Mouse (Mus musculus) large intestine, adult 2 months (tissue): ENCODE results near the gene Gucy1a1. TPM values are rescaled to one million over a fixed set of nuclear protein-coding genes. Genes with fewer than 3 reads are reported as not detected.

Experiments
- DNase-seq: peaks from one replicate; pipeline ENCODE4 v3.0.0-alpha.2; 2012; ENCODE audit warnings: low read depth, low spot score
- WGBS: fragments of 180-500 bp; shearing (Covaris S2); methylation state at CpG from one replicate; pipeline ENCODE4 v1.1.7; 2018; 5-methylcytosine and 5-hydroxymethylcytosine counted together
- polyA plus RNA-seq: library from polyadenylated mRNA; depleted of rRNA; stranded (reverse); fragments of >200 nt; gene quantifications from 2 replicates; pipeline ENCODE4 v1.2.3, GENCODE M21; 2012

Gene Gucy1a1
- polyA plus RNA-seq, 1 experiment: 4.2 TPM

DNA sequence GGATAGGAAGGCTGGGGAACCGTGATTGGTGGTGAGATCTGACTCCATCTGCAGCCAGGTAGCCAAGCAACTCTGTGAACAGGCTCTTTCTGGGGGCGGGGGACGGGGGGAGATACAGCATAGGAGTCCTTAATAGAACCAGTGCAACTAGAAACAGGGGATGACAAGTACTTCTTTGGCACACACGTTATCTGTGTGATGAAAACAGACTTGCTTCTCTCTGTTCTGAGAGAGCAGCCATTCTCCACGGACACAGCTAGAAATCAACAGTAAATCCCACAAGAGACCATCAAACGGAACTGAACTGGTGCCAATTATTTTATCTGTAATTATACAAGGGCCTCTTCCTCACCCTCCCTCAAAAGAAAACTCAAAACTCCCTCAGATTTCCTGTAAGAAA, 41.4 kb downstream of the Gucy1a1 start:
- DNase-seq: no peak
- WGBS: 70% methylated on average over 6 of the region's 6 CpGs

DNA sequence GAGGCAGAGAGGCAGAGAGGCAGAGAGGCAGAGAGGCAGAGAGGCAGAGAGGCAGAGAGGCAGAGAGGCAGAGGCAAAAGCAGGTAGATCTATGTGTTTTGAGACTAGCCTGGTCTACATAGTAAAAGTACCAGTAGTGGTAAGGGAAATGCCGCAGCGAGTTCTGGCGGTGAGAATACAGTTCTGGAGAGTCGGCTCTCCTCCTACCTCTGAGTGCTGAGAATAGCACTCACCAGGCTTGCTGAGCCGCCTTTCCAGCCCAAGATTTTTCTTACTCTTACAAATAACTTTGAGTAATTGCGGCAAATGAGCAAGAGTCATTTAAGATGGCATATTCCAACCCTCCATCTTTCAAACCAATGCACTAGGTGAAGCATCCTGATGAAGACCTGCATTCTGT, 46.5 kb downstream of the Gucy1a1 start:
- WGBS: 78% methylated on average over 6 of the region's 6 CpGs

DNA sequence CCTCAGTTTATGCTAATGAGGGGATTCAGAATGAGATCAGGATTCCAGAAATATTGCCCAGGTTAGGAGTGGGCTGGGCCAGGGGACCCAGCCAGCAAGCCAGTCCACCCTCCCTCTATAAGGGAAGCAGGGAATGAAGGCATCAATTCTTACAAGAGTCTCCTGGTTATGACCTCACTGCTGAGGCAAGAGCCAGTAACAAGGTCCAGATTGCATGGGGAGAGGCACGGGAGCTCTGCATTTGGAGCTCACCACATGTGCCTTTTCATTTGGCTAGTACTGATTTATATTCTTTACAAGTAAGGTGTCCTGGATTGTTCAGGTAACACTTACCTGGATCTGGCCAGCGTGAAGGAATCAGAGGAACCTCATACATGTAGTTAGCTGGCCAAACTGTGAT, 48.8 kb downstream of the Gucy1a1 start:
- WGBS: 75% methylated on average over 2 of the region's 2 CpGs

More for the DNA sequence above, 46.5 kb downstream of the Gucy1a1 start:
- DNase-seq: no peak

DNA sequence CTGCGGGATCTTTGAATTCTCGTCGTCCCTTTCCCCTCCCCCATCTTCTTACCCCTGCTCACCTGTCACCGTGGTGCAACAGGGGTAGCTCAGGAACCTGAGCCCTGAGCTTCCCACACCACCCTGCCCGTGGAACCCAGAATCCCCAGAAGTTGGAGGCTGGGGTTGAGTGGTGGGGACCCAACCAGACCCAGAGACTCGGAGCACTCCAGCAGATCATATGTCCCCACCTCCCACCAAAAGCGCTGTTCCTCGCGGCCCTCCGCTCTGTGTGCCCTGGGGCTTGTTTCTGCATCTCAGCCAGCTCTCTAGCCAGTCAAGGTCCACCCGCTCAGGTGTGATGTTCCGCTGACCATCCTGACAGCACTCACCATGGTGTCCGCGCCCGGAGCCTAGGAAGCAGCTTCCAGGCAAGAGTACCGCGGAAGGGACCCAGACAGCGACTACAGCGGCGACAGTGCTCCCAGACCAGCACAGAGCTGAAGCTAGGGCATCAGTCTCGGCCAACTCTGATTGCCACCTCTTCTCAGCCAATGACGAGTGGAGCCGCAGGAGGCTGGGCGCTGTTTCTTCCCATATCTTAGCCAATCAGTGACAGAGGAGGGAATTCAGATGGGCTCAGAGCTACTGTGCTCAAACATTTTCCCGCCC, 71.3 kb downstream of the Gucy1a1 start, which contains the start of gene Gucy1b1:
Gene Gucy1b1 (minus strand): TSS at position 489 of the 651 bp plus-strand sequence.
- peak; percentile 2 for DNase-seq
- WGBS: 5% methylated on average over 25 of the region's 25 CpGs

More for the DNA sequence above, 48.8 kb downstream of the Gucy1a1 start:
- no peak for DNase-seq

DNA sequence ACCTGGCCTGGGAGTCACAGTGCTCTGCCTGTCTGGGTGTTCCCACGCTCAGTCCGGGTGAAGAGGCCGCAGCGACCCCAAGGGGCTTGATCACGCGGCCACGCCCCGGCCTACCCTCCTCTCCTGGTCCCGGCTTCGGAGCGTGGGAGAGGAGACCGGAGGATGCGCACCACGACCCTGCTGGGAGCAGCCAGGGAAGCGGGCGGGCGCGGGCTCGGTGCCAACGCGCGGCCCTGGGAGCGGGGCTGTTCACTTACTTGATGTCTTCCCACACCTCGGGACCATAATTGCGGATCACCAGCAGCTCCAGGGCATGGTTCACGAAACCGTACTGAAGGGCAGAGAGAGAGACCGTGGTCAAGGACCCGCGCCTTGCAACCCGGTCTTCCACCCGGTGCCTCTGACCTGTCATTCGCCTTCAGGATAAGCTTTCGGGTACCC, 71.8 kb downstream of the Gucy1a1 start:
- 4% methylated on average over 34 of the region's 34 CpGs for WGBS
- DNase-seq: no peak

DNA sequence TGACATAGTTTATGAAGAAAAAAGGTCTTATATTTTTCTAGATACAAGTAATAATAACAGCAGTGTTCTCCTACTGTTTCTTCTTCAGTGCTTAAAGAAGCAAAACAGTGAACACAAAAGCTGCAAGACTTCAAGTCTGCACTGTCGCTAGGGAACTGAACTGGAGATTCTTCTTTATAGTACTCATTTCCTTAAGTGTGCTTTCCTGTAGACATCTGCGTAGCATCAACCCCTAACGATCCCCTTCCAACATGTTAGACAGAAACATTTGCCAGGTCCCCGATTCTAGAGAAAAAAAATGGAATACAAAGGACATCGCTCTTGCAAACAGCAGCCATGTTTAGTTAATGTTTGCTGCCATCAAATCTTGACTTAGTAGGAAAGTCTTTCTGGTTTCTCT, 77.8 kb downstream of the Gucy1a1 start:
- WGBS: 64% methylated on average over 5 of the region's 5 CpGs

DNA sequence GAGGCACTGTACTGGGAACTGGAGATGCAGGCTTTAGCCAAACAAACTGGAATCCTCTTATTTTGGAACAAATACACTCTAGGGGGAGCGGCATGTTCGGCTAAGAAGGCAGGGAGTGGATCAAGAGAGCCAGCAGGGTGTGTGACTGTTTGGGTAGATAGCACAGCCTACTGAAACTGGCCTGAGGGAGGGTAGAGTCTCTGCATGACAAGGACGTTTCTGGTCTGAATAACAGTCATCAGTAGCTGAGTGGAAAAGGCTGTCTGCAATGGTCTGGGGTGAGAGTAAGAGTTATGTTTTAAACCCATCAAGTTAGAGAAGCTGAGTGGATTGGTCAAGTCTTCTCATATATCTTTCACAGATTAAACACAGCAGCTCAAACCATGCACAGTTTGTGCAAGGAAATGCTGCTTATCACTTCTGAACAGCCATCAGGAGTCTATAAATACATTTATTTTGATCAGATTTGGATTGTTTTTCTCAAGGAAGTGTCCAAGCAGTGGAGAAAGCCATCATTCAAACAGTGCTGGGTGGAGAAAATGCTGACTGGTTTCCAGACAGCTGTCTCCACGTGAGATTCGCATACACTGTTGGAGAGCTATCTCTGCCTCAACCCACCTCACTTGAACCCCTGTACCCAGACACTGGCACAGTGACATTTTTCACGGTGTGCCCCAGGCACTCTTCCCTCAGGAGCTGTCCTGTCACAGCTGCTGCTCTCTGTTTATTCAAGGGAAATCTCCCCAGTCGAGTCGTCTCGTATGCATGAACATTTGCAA, 84.0 kb downstream of the Gucy1a1 start:
- no peak for DNase-seq
- 30% methylated on average over 9 of the region's 9 CpGs for WGBS

More for the DNA sequence above, 77.8 kb downstream of the Gucy1a1 start:
- no peak for DNase-seq

DNA sequence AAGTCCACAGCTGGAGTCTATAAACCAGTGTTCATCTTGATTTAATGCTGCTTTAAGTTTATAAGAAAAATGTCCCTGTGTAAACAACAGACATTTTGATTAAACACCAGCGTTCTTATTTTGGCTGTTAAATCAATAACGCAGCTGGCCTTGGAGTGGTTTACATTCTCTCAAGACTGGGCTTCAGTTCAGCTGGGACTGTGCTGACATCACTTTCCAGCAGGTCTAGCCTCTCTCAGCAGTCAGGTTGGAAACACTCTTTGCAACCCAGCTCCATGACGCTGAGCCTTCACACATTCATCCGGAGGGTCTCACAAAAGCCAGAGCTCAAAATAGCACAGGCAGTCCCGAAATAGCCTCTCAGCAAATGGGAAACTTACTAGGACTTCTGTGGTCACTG, 88.4 kb downstream of the Gucy1a1 start:
- WGBS: 39% methylated on average over 5 of the region's 5 CpGs
- no peak for DNase-seq

DNA sequence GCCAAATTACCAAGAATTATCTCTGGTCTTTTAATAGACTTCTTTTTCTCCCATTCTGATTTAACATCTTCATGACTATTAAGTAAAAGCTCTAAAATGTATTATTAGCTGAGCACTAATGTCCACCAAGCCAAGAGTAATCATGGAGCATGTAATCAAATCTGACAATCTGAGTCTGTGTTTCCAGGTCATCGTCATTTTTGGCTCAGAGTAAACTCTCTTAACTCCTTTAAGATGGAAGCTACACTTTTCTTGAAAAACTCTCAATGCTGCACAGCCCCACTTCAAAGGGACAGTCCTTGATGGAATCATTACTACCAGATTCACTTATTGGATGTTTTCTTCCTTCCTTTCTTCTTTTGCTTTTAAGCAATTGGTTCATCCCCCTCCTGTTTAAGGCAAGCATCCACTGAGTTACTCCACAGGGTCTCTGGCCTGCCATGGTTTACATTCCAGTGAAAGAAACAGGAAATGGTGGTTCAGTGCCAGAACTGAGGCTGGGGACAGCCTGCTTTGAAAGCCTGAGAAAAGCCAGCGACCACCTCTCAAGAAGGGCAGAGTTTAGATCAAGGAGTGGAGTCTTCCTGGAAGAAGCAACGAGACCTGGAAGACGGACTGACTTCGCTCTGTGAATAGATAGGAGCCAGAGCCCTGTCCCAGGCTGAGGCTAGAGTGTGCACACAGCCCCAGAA, 91.2 kb downstream of the Gucy1a1 start:
- no peak for DNase-seq
- 48% methylated on average over 5 of the region's 5 CpGs for WGBS

DNA sequence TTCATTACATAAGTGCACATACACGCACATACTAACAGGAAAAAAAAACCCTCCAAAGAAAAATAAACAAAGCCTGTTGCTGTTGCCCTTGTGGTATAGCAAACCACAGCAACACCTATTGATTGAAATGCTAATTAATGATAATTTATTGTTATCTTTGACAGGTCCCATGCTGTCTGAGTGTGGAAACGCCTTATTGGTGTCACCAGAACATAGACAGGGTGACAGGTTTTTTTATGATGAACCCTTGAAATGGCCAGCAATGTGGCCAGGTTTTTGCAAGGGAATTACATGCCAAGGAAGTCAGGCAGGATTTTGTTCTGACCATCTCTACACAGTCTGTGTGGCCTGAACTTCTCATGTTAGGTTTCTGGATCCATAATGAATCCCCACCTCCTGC, 93.6 kb downstream of the Gucy1a1 start:
- DNase-seq: no peak
- WGBS: 49% methylated on average over 2 of the region's 2 CpGs

DNA sequence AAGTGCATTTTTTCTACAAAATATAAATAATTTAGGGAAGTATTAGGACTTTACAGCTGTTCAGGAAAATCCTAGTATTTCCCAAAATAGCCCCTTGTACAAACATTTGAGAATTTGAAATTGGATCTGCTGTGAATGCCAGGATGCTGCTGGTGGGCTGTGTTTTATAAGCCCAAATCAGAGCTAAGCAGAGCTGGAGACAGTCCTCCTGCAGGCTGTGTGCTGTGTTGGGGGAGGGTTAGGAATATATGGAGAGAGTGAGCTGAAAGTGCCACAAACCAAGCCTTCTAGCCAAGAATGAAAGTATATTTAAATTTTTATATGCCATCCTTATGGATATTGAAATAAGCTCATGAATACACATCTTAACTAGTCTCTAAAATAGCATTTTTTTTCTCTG, 94.1 kb downstream of the Gucy1a1 start:
- no peak for DNase-seq

DNA sequence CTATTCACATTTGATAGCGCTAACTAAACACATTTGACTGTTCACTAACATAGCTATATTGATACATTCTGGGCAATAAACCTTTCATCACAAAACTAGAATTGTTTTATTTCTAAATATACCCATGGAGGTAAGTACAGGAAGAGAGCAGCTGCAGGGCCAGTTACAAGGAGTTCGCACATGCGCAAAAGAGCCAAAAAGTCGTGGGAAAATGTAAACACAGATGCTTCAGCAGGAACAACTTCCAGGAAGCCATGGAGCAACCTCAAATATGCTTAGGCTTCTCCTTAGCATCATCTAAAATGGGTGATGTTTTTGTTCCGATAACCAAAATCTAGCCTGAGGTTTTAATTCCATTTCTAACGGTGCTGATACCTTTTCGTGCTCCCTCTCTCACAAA, 96.9 kb downstream of the Gucy1a1 start:
- WGBS: 47% methylated on average over 7 of the region's 7 CpGs
- DNase-seq: no peak

DNA sequence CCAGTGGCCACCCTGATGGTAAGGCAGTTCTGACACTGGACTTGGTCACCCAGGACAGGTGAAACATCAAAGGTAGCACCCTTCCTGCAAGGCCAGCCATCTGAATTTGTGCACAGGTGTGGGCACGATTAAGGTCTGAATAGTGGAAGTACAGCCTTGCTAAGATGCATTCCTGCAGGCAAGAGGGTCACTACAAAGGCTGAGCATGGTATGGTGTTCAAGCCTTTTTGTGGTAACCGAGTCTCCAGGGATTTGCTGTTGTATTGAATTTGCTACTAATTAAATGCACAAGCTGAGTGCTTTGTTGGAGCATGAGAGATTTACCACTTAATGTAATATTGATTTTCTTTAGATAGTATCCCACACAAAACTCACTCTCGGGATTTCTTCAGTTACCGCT, 97.5 kb downstream of the Gucy1a1 start:
- WGBS: 79% methylated on average over 4 of the region's 4 CpGs
- no peak for DNase-seq

DNA sequence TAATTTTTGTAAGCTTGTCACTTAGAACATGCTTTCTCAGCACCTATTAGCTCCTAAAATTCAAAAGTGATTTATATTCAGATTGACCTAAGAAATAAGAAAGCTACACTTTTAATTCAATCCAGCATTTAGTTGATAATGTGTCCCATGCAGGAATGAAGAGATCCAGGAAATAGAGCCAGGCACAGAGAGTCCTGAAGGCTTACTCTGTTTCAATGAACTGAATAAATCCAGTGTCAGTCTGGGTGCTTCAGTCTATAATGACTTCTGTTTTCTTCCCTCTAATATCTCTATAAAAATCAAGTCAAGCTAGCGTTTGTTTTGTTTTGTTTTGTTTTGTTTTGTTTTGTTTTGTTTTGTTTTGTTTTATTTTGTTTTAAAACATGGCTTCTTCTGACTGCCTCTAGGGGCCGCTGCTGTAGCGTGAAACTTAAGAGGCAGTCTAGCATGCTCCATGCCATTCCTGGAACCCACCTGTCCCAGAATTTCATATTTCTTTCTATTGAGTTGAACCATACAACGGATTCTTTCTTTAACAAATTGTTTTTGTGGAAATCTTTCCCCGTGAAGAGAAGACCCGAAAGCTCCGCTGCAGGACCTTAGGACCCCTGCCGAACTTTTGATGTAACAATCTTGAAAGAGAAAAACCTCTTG, 98.4 kb downstream of the Gucy1a1 start:
- 34% methylated on average over 8 of the region's 8 CpGs for WGBS
- no peak for DNase-seq

DNA sequence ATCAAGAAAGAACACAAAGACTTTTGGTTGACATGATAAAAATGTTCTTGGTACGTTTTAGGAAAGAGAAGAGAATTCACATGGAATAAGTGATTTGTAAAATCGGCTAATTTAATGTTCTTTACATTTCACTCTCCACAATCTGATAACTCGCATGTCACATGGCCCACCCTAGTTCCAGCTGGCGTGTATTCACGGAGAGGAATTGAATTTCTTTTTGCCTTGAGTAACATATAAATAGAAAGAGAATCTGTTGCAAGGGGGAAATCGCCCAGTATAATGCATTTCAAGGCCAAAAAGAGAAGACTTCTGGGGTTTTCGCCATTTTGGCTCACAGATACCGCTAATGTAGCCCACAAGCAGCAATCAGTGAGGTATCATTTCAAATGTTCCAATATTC, 99.5 kb downstream of the Gucy1a1 start:
- DNase-seq: no peak
- WGBS: 81% methylated on average over 8 of the region's 8 CpGs

DNA sequence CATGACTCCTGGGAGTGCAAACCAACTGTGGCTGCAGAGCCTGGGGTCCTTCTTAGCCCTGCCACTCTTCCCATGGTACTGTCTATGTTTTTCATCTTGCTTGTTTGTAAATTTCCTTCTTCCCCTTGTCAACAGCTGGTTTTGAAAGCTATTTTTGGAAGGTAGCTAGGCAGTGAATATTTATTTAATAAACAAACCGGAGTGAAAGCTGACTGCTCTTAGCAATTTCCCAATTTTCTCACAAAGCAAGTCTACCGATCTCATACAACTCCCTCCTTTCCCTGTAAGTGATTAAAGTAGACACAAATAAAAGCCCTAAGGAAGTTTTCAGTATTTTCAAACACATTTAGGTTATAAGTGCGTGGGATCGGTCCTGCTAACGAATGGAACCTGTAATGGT, 100.7 kb downstream of the Gucy1a1 start:
- WGBS: 71% methylated on average over 5 of the region's 5 CpGs
- no peak for DNase-seq

DNA sequence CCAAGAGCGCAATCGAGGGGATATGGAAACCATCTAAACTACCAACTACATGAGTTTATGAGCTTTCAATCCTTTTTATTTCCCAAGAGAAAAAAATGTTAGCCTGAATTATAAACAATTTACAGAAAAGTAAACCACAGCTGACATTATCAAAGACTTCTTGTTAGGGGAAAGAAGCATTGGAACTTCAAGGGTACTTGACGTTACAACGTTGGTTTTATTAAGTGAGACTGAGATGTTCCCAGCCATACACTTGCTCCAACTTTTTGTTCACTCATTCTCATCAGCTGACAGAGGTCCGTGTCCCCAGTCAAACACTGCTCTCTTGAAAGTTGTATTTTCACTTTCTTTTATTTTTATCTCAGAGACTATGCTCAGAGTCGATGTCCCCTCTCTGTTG, 101.9 kb downstream of the Gucy1a1 start:
- 65% methylated on average over 6 of the region's 6 CpGs for WGBS
- DNase-seq: no peak
